Mouse (Mus musculus) megakaryocyte, embryonic 14.5 days (primary cell): ENCODE results near the gene Pank3.

Experiments
- FLI1 ChIP-seq: IDR thresholded peaks from 2 replicates; pipeline ENCODE4 v1.6.1; 2012; ENCODE audit warnings: low read length, inconsistent platforms, mixed read lengths
- GATA1 ChIP-seq: IDR thresholded peaks from 3 replicates; pipeline ENCODE4 v1.6.1; 2012; ENCODE audit warnings: mixed read lengths, low read length, inconsistent platforms, borderline replicate concordance

- TF ChIP-seq GATA1 (no peak), FLI1 (no peak)
Measured at GRCm38 (mm10) chr11:35732366-35732765, 36.9 kb upstream of the Pank3 start.
